Mouse (Mus musculus): ENCODE measurements at regions not wholly inside any gene's neighbourhood (a gene's known extent, or its start where the extent isn't known, plus 50 kb on each side); places are given as distances from the start of the nearest gene placed in this dataset.
"Not testable (repeated sequence)": the region's sequence is repeated elsewhere in the genome, so short reads cannot be mapped to it uniquely, and the experiment has no call there.

DNA sequence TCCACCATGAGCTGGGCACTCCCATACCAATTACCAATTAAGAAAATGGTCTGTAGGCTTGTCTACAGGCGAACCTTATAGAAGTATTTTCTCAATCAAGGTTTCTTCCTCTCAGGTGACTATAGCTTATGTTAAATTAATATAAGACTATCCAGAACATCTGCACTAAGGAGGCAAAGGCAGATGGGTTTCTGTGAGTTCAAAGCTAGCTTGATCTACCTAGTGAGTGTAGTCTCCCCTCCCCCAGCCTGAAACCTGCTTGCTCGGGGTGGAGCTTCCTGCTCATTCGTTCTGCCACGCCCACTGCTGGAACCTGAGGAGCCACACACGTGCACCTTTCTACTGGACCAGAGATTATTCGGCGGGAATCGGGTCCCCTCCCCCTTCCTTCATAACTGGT, 82.8 kb upstream of the Trim24 start:
- not testable (repeated sequence) for TF ChIP-seq CTCF (IDR thresholded peaks at IDR 0.05; ENCODE audit: low read depth, low read length); POLR2A (IDR thresholded peaks at IDR 0.05; ENCODE audit: extremely low read depth, insufficient read depth, low read length)

All from liver, adult 2 months (tissue).